Mouse (Mus musculus) neural tube, embryonic 11.5 days (tissue): ENCODE measurements around the gene Rpl28. TPM values are rescaled to one million over a fixed set of nuclear protein-coding genes. Genes with fewer than 3 reads are reported as not detected.

ENCODE experiments used
- ATAC-seq: fragments of 200-750 bp; cut with Nextera tagmentation; 2 replicates; pipeline ENCODE4 v1.8.0; 2017; ENCODE audit warnings: moderate number of reproducible peaks, mild to moderate bottlenecking, moderate TSS enrichment, moderate library complexity; ENCODE audit not compliant: insufficient read depth, low FRiP score, low TSS enrichment
- DNase-seq: peaks from one replicate; pipeline ENCODE4 v3.0.0-alpha.2; 2015; ENCODE audit warnings: low spot score
- H3K27ac ChIP-seq: fragments of 300-500 bp; sonication (generic); 2 replicates; pipeline ENCODE4 v1.5.1; 2014; ENCODE audit warnings: low read depth, mild to moderate bottlenecking, low read length
- H3K27me3 ChIP-seq: fragments of 300-500 bp; sonication (generic); 2 replicates; pipeline ENCODE4 v1.6.1; 2014; ENCODE audit warnings: mild to moderate bottlenecking, low read length, mixed read lengths; ENCODE audit not compliant: control insufficient read depth, insufficient read depth
- H3K36me3 ChIP-seq: fragments of 300-500 bp; sonication (generic); 2 replicates; pipeline ENCODE4 v1.6.1; 2014; ENCODE audit warnings: mild to moderate bottlenecking, low read length, moderate library complexity, mixed read lengths; ENCODE audit not compliant: control insufficient read depth, insufficient read depth
- H3K4me1 ChIP-seq: fragments of 300-500 bp; sonication (generic); 2 replicates; pipeline ENCODE4 v1.6.1; 2014; ENCODE audit warnings: low read length, mixed read lengths; ENCODE audit not compliant: control insufficient read depth, insufficient read depth
- H3K4me2 ChIP-seq: fragments of 300-500 bp; sonication (generic); 2 replicates; pipeline ENCODE4 v1.6.1; 2014; ENCODE audit warnings: low read depth, mild to moderate bottlenecking, moderate library complexity
- H3K4me3 ChIP-seq: fragments of 300-500 bp; sonication (generic); 2 replicates; pipeline ENCODE4 v1.5.1; 2014; ENCODE audit warnings: low read depth, low read length
- H3K9ac ChIP-seq: fragments of 300-500 bp; sonication (generic); 2 replicates; pipeline ENCODE4 v1.6.1; 2014; ENCODE audit warnings: mild to moderate bottlenecking, low read length
- H3K9me3 ChIP-seq: fragments of 300-500 bp; sonication (generic); 2 replicates; pipeline ENCODE4 v1.6.1; 2016; ENCODE audit warnings: low read length; ENCODE audit not compliant: control insufficient read depth
- WGBS: fragments of 180-500 bp; shearing (Covaris S2); extraction: QIAGEN DNeasy Blood & Tissue Kit; methylation state at CpG from one replicate; pipeline ENCODE4 v1.1.7; 2014; 5-methylcytosine and 5-hydroxymethylcytosine counted together
- polyA plus RNA-seq: library from polyadenylated mRNA; unstranded; fragments of >200 nt; fragmentation: Nextera tagmentation; extraction: Ambion mirVana; gene quantifications from 2 replicates; pipeline ENCODE4 v1.2.1, GENCODE M21; 2014

Rpl28 gene
- polyA plus RNA-seq, 1 experiment from 2014 or later = 157 TPM

GRCm38 (mm10) chr7:4752821-4753570 lies 39.7 kb upstream of the Rpl28 start, which contains the start of gene Cox6b2:
TSS of gene Cox6b2 (minus strand) at chr7:4753094.
- 2% methylated on average over 24 of the region's 24 CpGs for WGBS
- peak; percentile 95 for ATAC-seq
- Histone ChIP-seq H3K4me3 (peak within 1 kb of the TSS; percentile 31), H3K9ac (peak within 1 kb of the TSS; percentile 35; the same call in 1 of the 2 replicates), H3K36me3 (no peaks in the 10 kb centered on the region; the same call in 1 of the 2 replicates), H3K27me3 (no peaks in the 10 kb centered on the region), H3K4me2 (peak within 1 kb of the TSS; percentile 39), H3K9me3 (no peaks in the 10 kb centered on the region), H3K27ac (no peak within 1 kb of the TSS), H3K4me1 (peaks cover 7% of the 10 kb centered on the region)
- DNase-seq = peak; percentile 89

- no peak for ATAC-seq
- Histone ChIP-seq H3K27me3 (no peaks in the 10 kb centered on the region), H3K9me3 (no peaks in the 10 kb centered on the region), H3K9ac (no peak overlapping the region), H3K36me3 (no peaks in the 10 kb centered on the region), H3K4me3 (no peak overlapping the region), H3K4me1 (no peaks in the 10 kb centered on the region), H3K27ac (no peak overlapping the region), H3K4me2 (no peak overlapping the region)
- DNase-seq = no peak
- WGBS = 63% methylated on average over 1 of the region's 1 CpGs
Measured at GRCm38 (mm10) chr7:4759670-4760069, 33.0 kb upstream of the Rpl28 start.

DNA sequence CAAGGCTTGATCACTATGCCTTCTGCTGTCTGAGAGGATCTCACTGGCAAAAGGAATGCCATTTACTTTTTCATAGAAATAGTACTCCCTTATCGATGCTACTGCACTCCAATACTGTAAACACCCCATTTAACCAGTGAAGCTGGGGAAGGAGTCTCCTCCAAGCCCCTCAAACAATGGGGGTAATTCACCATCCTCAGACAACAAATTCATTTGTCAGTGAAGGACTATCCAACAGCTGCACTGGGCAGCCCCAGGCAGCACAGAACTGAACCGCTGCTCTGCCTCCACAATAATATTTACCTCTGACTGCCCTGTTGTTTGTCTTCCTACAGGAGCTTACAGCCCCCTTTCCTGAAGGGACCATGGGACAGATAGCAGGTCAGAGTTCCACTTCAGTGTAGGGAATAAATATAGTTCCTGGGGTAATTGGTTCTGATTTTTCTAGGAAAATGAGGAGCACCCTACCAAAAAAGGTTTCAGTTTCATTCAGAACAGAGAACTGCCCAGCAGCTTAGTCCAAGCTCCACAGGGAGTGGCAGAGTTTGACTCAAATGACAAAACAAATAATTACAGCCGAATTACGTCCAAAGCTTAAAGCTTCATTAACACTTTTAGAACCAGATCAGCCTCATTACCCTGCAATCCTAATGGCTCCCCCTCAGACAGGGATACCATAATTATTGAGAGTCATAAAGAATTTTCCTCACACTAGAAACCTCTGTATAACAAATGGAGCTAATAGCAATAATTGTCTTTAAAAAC lies 27.5 kb upstream of the Rpl28 start:
- ATAC-seq (no peak), DNase-seq (no peak)
- WGBS = 13% methylated on average over 4 of the region's 4 CpGs
- no peaks in the 10 kb centered on the region for H3K9me3 ChIP-seq
- 0 out of 2 replicates have a peak, but pooled peaks cover 3% of the 10 kb centered on the region for H3K4me1 ChIP-seq
- no peaks in the 10 kb centered on the region for H3K36me3 ChIP-seq
- no peak overlapping the region for H3K9ac ChIP-seq
- no peak overlapping the region for H3K27ac ChIP-seq
- no peak overlapping the region for H3K4me3 ChIP-seq
- no peak overlapping the region for H3K4me2 ChIP-seq
- no peaks in the 10 kb centered on the region for H3K27me3 ChIP-seq

DNA sequence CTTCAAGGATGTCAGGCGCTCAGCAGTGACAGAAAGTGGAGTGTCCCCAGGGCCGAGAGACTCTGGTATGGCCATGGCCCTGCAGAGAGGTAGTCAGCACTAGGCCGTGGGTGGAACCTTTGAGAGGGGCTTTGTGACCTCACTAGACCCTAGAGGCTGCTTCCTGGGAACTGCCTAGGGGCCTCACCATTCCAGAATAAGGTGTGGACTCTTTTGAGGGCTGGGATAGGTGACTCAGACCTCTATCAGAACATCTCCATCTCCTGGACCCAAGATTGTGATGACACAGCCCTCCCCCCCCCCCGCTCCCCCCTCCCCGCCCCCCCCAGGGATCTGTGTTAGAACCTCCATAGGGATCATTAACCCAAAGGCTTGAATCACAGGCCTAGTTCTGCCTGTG lies 21.5 kb upstream of the Rpl28 start, which contains the start of gene Fam71e2:
Gene Fam71e2 (minus strand): TSS at position 101 of the 400 bp plus-strand sequence.
- H3K27ac ChIP-seq = no peak within 1 kb of the TSS

DNA sequence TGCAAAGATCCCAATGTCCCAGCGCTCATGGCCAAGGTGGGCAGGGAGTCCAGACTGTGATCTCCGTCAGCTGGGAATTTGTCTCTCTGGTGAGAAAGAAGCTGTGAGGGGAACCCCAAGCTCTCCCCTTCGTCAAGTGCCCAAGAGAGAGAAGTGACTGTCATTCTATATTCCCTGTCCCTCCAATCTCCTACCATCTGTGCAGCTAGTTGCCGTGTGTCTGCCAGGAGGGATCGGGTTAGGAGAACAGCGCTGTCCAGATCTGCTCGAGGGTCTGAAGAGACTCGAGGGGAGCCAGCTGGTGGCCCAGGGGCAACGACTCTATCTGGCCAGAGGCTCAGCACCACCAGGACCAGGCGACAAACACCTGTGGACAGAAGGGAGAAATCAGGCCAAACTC lies 16.5 kb upstream of the Rpl28 start:
- H3K9ac ChIP-seq = no peak overlapping the region
- no peaks in the 10 kb centered on the region for H3K4me1 ChIP-seq
- no peak overlapping the region for H3K4me2 ChIP-seq
- no peak overlapping the region for H3K4me3 ChIP-seq
- DNase-seq (no peak), ATAC-seq (no peak)
- H3K9me3 ChIP-seq = no peaks in the 10 kb centered on the region
- 44% methylated on average over 10 of the region's 10 CpGs for WGBS
- peaks cover 42% of the 10 kb centered on the region for H3K27me3 ChIP-seq
- no peaks in the 10 kb centered on the region for H3K36me3 ChIP-seq
- H3K27ac ChIP-seq = no peak overlapping the region

More for the DNA sequence above, 21.5 kb upstream of the Rpl28 start, which contains the start of gene Fam71e2:
- H3K36me3 ChIP-seq = no peaks in the 10 kb centered on the region
- ATAC-seq (no peak), DNase-seq (no peak)
- no peak within 1 kb of the TSS for H3K4me2 ChIP-seq
- H3K27me3 ChIP-seq = peaks cover 10% of the 10 kb centered on the region
- 79% methylated on average over 3 of the region's 5 CpGs for WGBS
- no peak within 1 kb of the TSS for H3K4me3 ChIP-seq
- H3K9ac ChIP-seq = no peak within 1 kb of the TSS
- H3K4me1 ChIP-seq = no peaks in the 10 kb centered on the region
- no peaks in the 10 kb centered on the region for H3K9me3 ChIP-seq

GRCm38 (mm10) chr7:4776861-4777830 lies 15.5 kb upstream of the Rpl28 start:
- peak; percentile 85 for ATAC-seq

DNA sequence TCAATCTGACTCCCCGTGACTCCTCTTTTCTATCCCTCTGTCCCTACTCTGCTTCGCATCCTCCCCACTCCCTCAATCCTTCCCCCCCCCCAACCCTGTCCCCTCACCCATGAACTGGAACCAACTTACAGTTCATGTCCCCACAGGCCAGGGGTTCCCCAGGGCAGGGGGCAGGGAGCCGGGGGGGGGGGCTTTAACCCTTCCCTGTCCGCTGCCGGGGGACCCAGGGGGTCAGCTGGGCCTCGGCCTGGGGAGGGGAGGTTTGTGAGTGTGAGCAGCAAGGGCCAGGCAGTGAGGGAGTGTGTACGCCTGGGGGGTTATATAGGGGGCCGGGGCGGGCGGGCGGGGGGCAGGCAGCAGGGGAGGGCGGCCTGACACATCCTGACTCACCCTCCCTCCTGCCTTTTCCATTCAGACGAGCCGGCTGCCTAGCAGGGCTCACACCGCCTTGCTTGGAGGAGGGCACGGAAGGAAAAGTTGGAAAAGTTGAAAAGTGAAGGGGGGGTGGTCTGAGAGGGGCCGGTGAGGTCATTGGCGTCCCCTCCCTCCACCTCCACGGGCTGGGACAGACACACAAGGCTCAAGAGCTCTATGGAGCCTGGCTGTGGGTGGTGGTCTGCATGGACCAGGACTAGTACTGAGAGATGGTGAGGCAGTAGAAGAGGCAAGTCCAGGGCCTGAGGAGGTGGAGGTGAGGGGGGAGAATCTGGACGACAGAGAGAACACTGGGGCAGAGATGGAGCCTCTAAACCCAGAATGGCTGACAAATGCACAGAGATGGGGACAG lies 14.6 kb upstream of the Rpl28 start:
- WGBS = 8% methylated on average over 18 of the region's 20 CpGs
- Histone ChIP-seq H3K4me3 (no peak overlapping the region), H3K27me3 (peaks cover 42% of the 10 kb centered on the region), H3K27ac (no peak overlapping the region), H3K9ac (no peak overlapping the region; the same call in 1 of the 2 replicates), H3K4me1 (no peaks in the 10 kb centered on the region), H3K9me3 (no peaks in the 10 kb centered on the region), H3K36me3 (no peaks in the 10 kb centered on the region), H3K4me2 (no peak overlapping the region; the same call in 1 of the 2 replicates)
- no peak for DNase-seq
- ATAC-seq = peak; percentile 5; the same call in 1 of the 2 replicates

More at GRCm38 (mm10) chr7:4776861-4777830, 15.5 kb upstream of the Rpl28 start:
- peaks cover 42% of the 10 kb centered on the region for H3K27me3 ChIP-seq
- H3K9ac ChIP-seq = peak overlapping the region; percentile 42
- 3% methylated on average over 36 of the region's 56 CpGs for WGBS
- peak overlapping the region; percentile 46 for H3K4me2 ChIP-seq
- peak; percentile 83 for DNase-seq
- H3K4me1 ChIP-seq = no peaks in the 10 kb centered on the region
- no peak overlapping the region for H3K27ac ChIP-seq
- H3K9me3 ChIP-seq = no peaks in the 10 kb centered on the region
- H3K4me3 ChIP-seq = peak overlapping the region; percentile 20
- H3K36me3 ChIP-seq = no peaks in the 10 kb centered on the region
